Mouse (Mus musculus) limb, embryonic 15.5 days (tissue): ENCODE data around the gene Tmem204. TPM values are rescaled to one million over a fixed set of nuclear protein-coding genes. Genes with fewer than 3 reads are reported as not detected.

Source experiments
- ATAC-seq: fragments of 200-750 bp; cut with Nextera tagmentation; 2 replicates; pipeline ENCODE4 v1.8.0; 2017; ENCODE audit warnings: low read depth, moderate TSS enrichment; ENCODE audit not compliant: insufficient number of reproducible peaks, low FRiP score, low TSS enrichment
- H3K27ac ChIP-seq: fragments of 300-500 bp; sonication (generic); 2 replicates; pipeline ENCODE4 v1.5.1; 2015; ENCODE audit warnings: moderate library complexity, mild to moderate bottlenecking, inconsistent platforms
- H3K27me3 ChIP-seq: fragments of 300-500 bp; sonication (generic); 2 replicates; pipeline ENCODE4 v1.6.1; 2015; ENCODE audit warnings: inconsistent platforms
- H3K36me3 ChIP-seq: fragments of 300-500 bp; sonication (generic); 2 replicates; pipeline ENCODE4 v1.6.1; 2015; ENCODE audit warnings: inconsistent platforms
- H3K4me1 ChIP-seq: fragments of 300-500 bp; sonication (generic); 2 replicates; pipeline ENCODE4 v1.6.1; 2015; ENCODE audit warnings: inconsistent platforms
- H3K4me2 ChIP-seq: fragments of 300-500 bp; sonication (generic); 2 replicates; pipeline ENCODE4 v1.6.1; 2015; ENCODE audit warnings: mild to moderate bottlenecking, inconsistent platforms
- H3K4me3 ChIP-seq: fragments of 300-500 bp; sonication (generic); 2 replicates; pipeline ENCODE4 v1.5.1; 2015; ENCODE audit warnings: mild to moderate bottlenecking, inconsistent platforms
- H3K9ac ChIP-seq: fragments of 300-500 bp; sonication (generic); 2 replicates; pipeline ENCODE4 v1.6.1; 2015; ENCODE audit warnings: inconsistent platforms
- H3K9me3 ChIP-seq: fragments of 300-500 bp; sonication (generic); 2 replicates; pipeline ENCODE4 v1.6.1; 2016; ENCODE audit warnings: inconsistent platforms
- WGBS: fragments of 180-500 bp; shearing (Covaris S2); methylation state at CpG from one replicate; pipeline ENCODE4 v1.1.7; 2015; 5-methylcytosine and 5-hydroxymethylcytosine counted together
- polyA plus RNA-seq: library from polyadenylated mRNA; unstranded; fragments of >200 nt; fragmentation: Nextera tagmentation; extraction: Ambion mirVana; gene quantifications from 2 replicates; pipeline ENCODE4 v1.2.1, GENCODE M21; 2015

Tmem204 gene
- polyA plus RNA-seq, 1 experiment from 2014 or later: 22.3 TPM

GRCm38 (mm10) chr17:25111739-25112422 is 28.5 kb upstream of the Tmem204 start:
- Histone ChIP-seq H3K4me2 (no peak overlapping the region), H3K4me1 (peaks cover 18% of the 10 kb centered on the region), H3K36me3 (peaks cover 62% of the 10 kb centered on the region), H3K9me3 (no peaks in the 10 kb centered on the region), H3K4me3 (no peak overlapping the region), H3K27me3 (no peaks in the 10 kb centered on the region), H3K9ac (no peak overlapping the region), H3K27ac (no peak overlapping the region)
- ATAC-seq: no peak
- WGBS: 83% methylated on average over 8 of the region's 8 CpGs

GRCm38 (mm10) chr17:25111220-25111619 is 27.8 kb upstream of the Tmem204 start:
- Histone ChIP-seq H3K9me3 (no peaks in the 10 kb centered on the region), H3K9ac (no peak overlapping the region), H3K4me2 (no peak overlapping the region), H3K27me3 (no peaks in the 10 kb centered on the region), H3K4me1 (peaks cover 16% of the 10 kb centered on the region), H3K4me3 (no peak overlapping the region), H3K27ac (no peak overlapping the region), H3K36me3 (peaks cover 68% of the 10 kb centered on the region)
- no peak for ATAC-seq
- whole genome bisulfite sequencing: 87% methylated on average over 5 of the region's 5 CpGs

GRCm38 (mm10) chr17:25110590-25110989 is 27.2 kb upstream of the Tmem204 start:
- Histone ChIP-seq H3K4me2 (no peak overlapping the region), H3K36me3 (peaks cover 75% of the 10 kb centered on the region), H3K27ac (no peak overlapping the region), H3K9ac (no peak overlapping the region), H3K9me3 (no peaks in the 10 kb centered on the region), H3K27me3 (no peaks in the 10 kb centered on the region), H3K4me1 (peaks cover 12% of the 10 kb centered on the region), H3K4me3 (no peak overlapping the region)
- WGBS: 95% methylated on average over 6 of the region's 6 CpGs
- ATAC-seq: no peak

- no peak overlapping the region for H3K9ac ChIP-seq
- no peak for ATAC-seq
- no peak overlapping the region for H3K4me3 ChIP-seq
- peaks cover 5% of the 10 kb centered on the region for H3K4me1 ChIP-seq
- WGBS: 84% methylated on average over 2 of the region's 2 CpGs
- no peak overlapping the region for H3K27ac ChIP-seq
- no peaks in the 10 kb centered on the region for H3K9me3 ChIP-seq
- H3K4me2 ChIP-seq: no peak overlapping the region
- H3K27me3 ChIP-seq: no peaks in the 10 kb centered on the region
- peaks cover 85% of the 10 kb centered on the region for H3K36me3 ChIP-seq
Measured at GRCm38 (mm10) chr17:25109578-25109977, 26.2 kb upstream of the Tmem204 start.

- H3K9me3 ChIP-seq: no peaks in the 10 kb centered on the region
- peaks cover 4% of the 10 kb centered on the region; the same call in 1 of the 2 replicates for H3K4me1 ChIP-seq
- H3K27me3 ChIP-seq: no peaks in the 10 kb centered on the region
- no peak overlapping the region for H3K4me2 ChIP-seq
- no peak overlapping the region for H3K4me3 ChIP-seq
- H3K9ac ChIP-seq: no peak overlapping the region
- WGBS: 90% methylated on average over 15 of the region's 16 CpGs
- ATAC-seq: no peak
- H3K36me3 ChIP-seq: peaks cover 92% of the 10 kb centered on the region
- H3K27ac ChIP-seq: no peak overlapping the region
Measured at GRCm38 (mm10) chr17:25107786-25108185, 24.4 kb upstream of the Tmem204 start.

- H3K36me3 ChIP-seq: peaks cover 93% of the 10 kb centered on the region
- no peak for ATAC-seq
- no peak overlapping the region for H3K27ac ChIP-seq
- no peak overlapping the region for H3K4me3 ChIP-seq
- no peaks in the 10 kb centered on the region for H3K27me3 ChIP-seq
- H3K9ac ChIP-seq: no peak overlapping the region
- 91% methylated on average over 11 of the region's 11 CpGs for WGBS
- no peaks in the 10 kb centered on the region for H3K4me1 ChIP-seq
- no peak overlapping the region for H3K4me2 ChIP-seq
- H3K9me3 ChIP-seq: no peaks in the 10 kb centered on the region
Measured at GRCm38 (mm10) chr17:25101338-25101737, 17.9 kb upstream of the Tmem204 start.

- Histone ChIP-seq H3K27ac (no peak overlapping the region), H3K36me3 (peaks cover 85% of the 10 kb centered on the region), H3K4me1 (no peaks in the 10 kb centered on the region), H3K9me3 (no peaks in the 10 kb centered on the region), H3K4me3 (no peak overlapping the region), H3K4me2 (no peak overlapping the region), H3K9ac (no peak overlapping the region), H3K27me3 (no peaks in the 10 kb centered on the region)
- 91% methylated on average over 6 of the region's 6 CpGs for WGBS
- ATAC-seq: no peak
Measured at GRCm38 (mm10) chr17:25100052-25100451, 16.7 kb upstream of the Tmem204 start.

- H3K9me3 ChIP-seq: no peaks in the 10 kb centered on the region
- 81% methylated on average over 2 of the region's 2 CpGs for WGBS
- H3K9ac ChIP-seq: no peak overlapping the region
- peaks cover 72% of the 10 kb centered on the region for H3K36me3 ChIP-seq
- ATAC-seq: no peak
- H3K4me1 ChIP-seq: no peaks in the 10 kb centered on the region
- no peak overlapping the region for H3K27ac ChIP-seq
- no peak overlapping the region for H3K4me3 ChIP-seq
- no peaks in the 10 kb centered on the region for H3K27me3 ChIP-seq
- no peak overlapping the region for H3K4me2 ChIP-seq
Measured at GRCm38 (mm10) chr17:25096221-25096620, 12.8 kb upstream of the Tmem204 start.

- Histone ChIP-seq H3K9me3 (no peaks in the 10 kb centered on the region), H3K4me1 (no peaks in the 10 kb centered on the region), H3K4me3 (no peak overlapping the region), H3K9ac (no peak overlapping the region), H3K27ac (no peak overlapping the region), H3K4me2 (no peak overlapping the region), H3K27me3 (no peaks in the 10 kb centered on the region), H3K36me3 (peaks cover 56% of the 10 kb centered on the region)
- WGBS: 86% methylated on average over 10 of the region's 10 CpGs
- no peak for ATAC-seq
Measured at GRCm38 (mm10) chr17:25090450-25090849, 7.1 kb upstream of the Tmem204 start.

GRCm38 (mm10) chr17:25089158-25089557 is 5.8 kb upstream of the Tmem204 start:
- WGBS: 91% methylated on average over 10 of the region's 10 CpGs
- H3K27ac ChIP-seq: no peak overlapping the region
- no peak for ATAC-seq

GRCm38 (mm10) chr17:25086724-25087123 is 3.3 kb upstream of the Tmem204 start:
- Histone ChIP-seq H3K27ac (no peak overlapping the region), H3K4me2 (no peak overlapping the region), H3K4me3 (no peak overlapping the region), H3K36me3 (peaks cover 30% of the 10 kb centered on the region), H3K9ac (no peak overlapping the region), H3K9me3 (no peaks in the 10 kb centered on the region), H3K4me1 (peaks cover 32% of the 10 kb centered on the region), H3K27me3 (no peaks in the 10 kb centered on the region)
- no peak for ATAC-seq
- 89% methylated on average over 7 of the region's 7 CpGs for WGBS

More at GRCm38 (mm10) chr17:25089158-25089557, 5.8 kb upstream of the Tmem204 start:
- no peak overlapping the region for H3K4me3 ChIP-seq
- H3K36me3 ChIP-seq: peaks cover 51% of the 10 kb centered on the region
- H3K4me1 ChIP-seq: peaks cover 9% of the 10 kb centered on the region
- no peak overlapping the region for H3K9ac ChIP-seq
- no peak overlapping the region for H3K4me2 ChIP-seq
- no peaks in the 10 kb centered on the region for H3K9me3 ChIP-seq
- H3K27me3 ChIP-seq: no peaks in the 10 kb centered on the region

- H3K9me3 ChIP-seq: no peaks in the 10 kb centered on the region
- WGBS: 57% methylated on average over 13 of the region's 13 CpGs
- no peak for ATAC-seq
- H3K27me3 ChIP-seq: no peaks in the 10 kb centered on the region
- no peak overlapping the region for H3K9ac ChIP-seq
- H3K4me2 ChIP-seq: no peak overlapping the region
- H3K4me3 ChIP-seq: no peak overlapping the region
- peak overlapping the region; percentile 95 for H3K27ac ChIP-seq
- H3K36me3 ChIP-seq: peaks cover 20% of the 10 kb centered on the region
- peaks cover 41% of the 10 kb centered on the region for H3K4me1 ChIP-seq
Measured at GRCm38 (mm10) chr17:25084835-25085385, 1.5 kb upstream of the Tmem204 start.
